Comparison of ENCODE assay signal across 8 mouse cellular contexts in genomic region chr4:22357266-22357930, GRCm38 (mm10). TPM values are rescaled to one million over a fixed set of nuclear protein-coding genes. Genes with fewer than 3 reads are reported as not detected.
DNase-seq lines count a peak whose midpoint lies in the region; ATAC-seq and TF ChIP-seq lines count a peak whose summit lies in the region.

TSS of gene Fbxl4 (plus strand) at chr4:22357543.

- under 1% methylated on average over 62 of the region's 62 CpGs for WGBS in cerebellum, adult 2 months
- under 1% methylated on average over 53 of the region's 62 CpGs for WGBS in lung, embryonic 16.5 days

- peak within 1 kb of the TSS; percentile 94 for H3K9ac ChIP-seq in MEL (ENCODE audit: control insufficient read depth, low read depth, low read length, poor library complexity, severe bottlenecking)
- peak within 1 kb of the TSS; percentile 90 for H3K9ac ChIP-seq in lung, embryonic 16.5 days (ENCODE audit: low read length)

- H3K27ac ChIP-seq in MEL (ENCODE audit: control insufficient read depth, low read depth, low read length) = peak within 1 kb of the TSS; percentile 88
- H3K27ac ChIP-seq in cerebellum, adult 2 months (ENCODE audit: insufficient read depth, low read length) = peak within 1 kb of the TSS; percentile 84
- H3K27ac ChIP-seq in lung, embryonic 16.5 days (ENCODE audit: low read length) = peak within 1 kb of the TSS; percentile 98

- peaks cover 0 to 15% of the 10 kb centered on the region in 2 experiments; a peak in 3 of 4 replicates for H3K4me1 ChIP-seq in MEL (ENCODE audit: control insufficient read depth in 1 of 2, insufficient read depth in 2 of 2, low read length in 2 of 2)
- no peaks in the 10 kb centered on the region for H3K4me1 ChIP-seq in cerebellum, adult 2 months (ENCODE audit: control insufficient read depth, insufficient read depth, low read length)
- peaks cover 7% of the 10 kb centered on the region for H3K4me1 ChIP-seq in lung, embryonic 16.5 days (replicated peaks; ENCODE audit: control insufficient read depth, insufficient read depth, low read length)

- no peaks in the 10 kb centered on the region for H3K9me3 ChIP-seq in MEL (replicated peaks; ENCODE audit: insufficient read depth, low read length)
- H3K9me3 ChIP-seq in lung, embryonic 16.5 days (ENCODE audit: control insufficient read depth, low read length) = no peaks in the 10 kb centered on the region

- peak within 1 kb of the TSS; percentile 81 for H3K4me2 ChIP-seq in lung, embryonic 16.5 days (ENCODE audit: low read depth, low read length)

- peak; percentile 84 for DNase-seq in MEL (ENCODE audit: low read depth, low spot score)
- peak; percentile 84 to 88 for DNase-seq in cerebellum, adult 2 months
- DNase-seq in forelimb bud, embryonic 11.5 days (ENCODE audit: low read depth, low spot score) = peak; percentile 62
- peak; percentile 51 for DNase-seq in layer of hippocampus, adult 9-10 months (ENCODE audit: low spot score)
- peak; percentile 70 for DNase-seq in ovary, postnatal 10 days (ENCODE audit: low spot score)
- peak; percentile 79 to 82 for DNase-seq in thymus, postnatal 10 days (ENCODE audit: low spot score in 2 of 2)

- H3K79me2 ChIP-seq in MEL (ENCODE audit: control insufficient read depth, insufficient read depth, low read length, poor library complexity) = peaks cover 11% of the 10 kb centered on the region

- TF ChIP-seq CTCF in MEL (IDR thresholded peaks at IDR 0.05 in 2 of 3, conservative IDR thresholded peaks at IDR 0.05 in 1 of 3; ENCODE audit: control insufficient read depth in 1 of 3, insufficient read depth in 1 of 3, low read depth in 2 of 3, low read length in 3 of 3, poor library complexity in 1 of 3, severe bottlenecking in 1 of 3) = no peak
- TF ChIP-seq CTCF in cerebellum, adult 2 months (IDR thresholded peaks at IDR 0.05; ENCODE audit: borderline replicate concordance, insufficient read depth, low read depth, low read length) = no peak

- ATAC-seq in hematopoietic stem cell, adult 5-6 weeks (replicated peaks in 1 of 2; ENCODE audit: insufficient read depth in 1 of 2, low FRiP score in 2 of 2, low TSS enrichment in 1 of 2, low read depth in 1 of 2, poor library complexity in 2 of 2, severe bottlenecking in 2 of 2) = peak; percentile 85 to 91
- peak; percentile 98 for ATAC-seq in lung, embryonic 16.5 days (ENCODE audit: low read depth)

- no peak for TF ChIP-seq RAD21 in MEL (IDR thresholded peaks at IDR 0.05; ENCODE audit: low read depth, low read length)

- peaks cover 0 to 5% of the 10 kb centered on the region in 2 experiments; a peak in 2 of 4 replicates for H3K36me3 ChIP-seq in MEL (ENCODE audit: control insufficient read depth in 1 of 2, insufficient read depth in 2 of 2, low read length in 2 of 2)
- H3K36me3 ChIP-seq in lung, embryonic 16.5 days (ENCODE audit: control insufficient read depth, insufficient read depth, low read length) = no peaks in the 10 kb centered on the region

- TF ChIP-seq POLR2A in MEL (IDR thresholded peaks at IDR 0.05; ENCODE audit: control insufficient read depth in 1 of 2, insufficient read depth in 1 of 2, low read depth in 1 of 2, low read length in 2 of 2, poor library complexity in 1 of 2) = peak; percentile 65 to 71
- TF ChIP-seq POLR2A in cerebellum, adult 2 months (IDR thresholded peaks at IDR 0.05; ENCODE audit: borderline replicate concordance, insufficient read depth, low read length) = peak; percentile 28; the same call in 1 of the 2 replicates

- H3K4me3 ChIP-seq in MEL (ENCODE audit: control insufficient read depth in 1 of 2, insufficient read depth in 1 of 2, low read depth in 2 of 2, low read length in 2 of 2) = peak within 1 kb of the TSS; percentile 91 to 99
- peak within 1 kb of the TSS; percentile 72 for H3K4me3 ChIP-seq in cerebellum, adult 2 months (replicated peaks; ENCODE audit: insufficient read depth, low read depth, low read length)
- H3K4me3 ChIP-seq in lung, embryonic 16.5 days (ENCODE audit: low read length) = peak within 1 kb of the TSS; percentile 76

- no peaks in the 10 kb centered on the region for H3K27me3 ChIP-seq in MEL (ENCODE audit: control insufficient read depth in 1 of 2, insufficient read depth in 2 of 2, low read length in 2 of 2)
- H3K27me3 ChIP-seq in cerebellum, adult 2 months (ENCODE audit: control insufficient read depth, insufficient read depth, low read length) = no peaks in the 10 kb centered on the region
- H3K27me3 ChIP-seq in lung, embryonic 16.5 days (ENCODE audit: control insufficient read depth, insufficient read depth, low read depth, low read length) = no peaks in the 10 kb centered on the region

- TF ChIP-seq EP300 in MEL (IDR thresholded peaks at IDR 0.05; ENCODE audit: low read depth in 1 of 2, low read length in 2 of 2) = no peak

TF ChIP-seq in MEL, 35 proteins besides CTCF, POLR2A, EP300 and RAD21:
- peak; percentile 70 for TF ChIP-seq MXI1 (IDR thresholded peaks at IDR 0.05; ENCODE audit: low read depth, low read length)
- TF ChIP-seq ETS1 (IDR thresholded peaks at IDR 0.05; ENCODE audit: low read depth, low read length) = no peak
- TF ChIP-seq ZNF384 (IDR thresholded peaks at IDR 0.05; ENCODE audit: low read depth, low read length) = no peak
- no peak for TF ChIP-seq TAL1 (IDR thresholded peaks at IDR 0.05; ENCODE audit: low read length)
- peak; percentile 64; the same call in 1 of the 2 replicates for TF ChIP-seq MAZ (IDR thresholded peaks at IDR 0.05; ENCODE audit: low read depth, low read length)
- no peak for TF ChIP-seq MYB (IDR thresholded peaks at IDR 0.05; ENCODE audit: low read depth, low read length)
- no peak for TF ChIP-seq NRF1 (IDR thresholded peaks at IDR 0.05; ENCODE audit: insufficient read depth, low read depth, low read length, poor library complexity, severe bottlenecking)
- TF ChIP-seq MAX (IDR thresholded peaks at IDR 0.05; ENCODE audit: low read length) = peak; percentile 22; the same call in 1 of the 2 replicates
- TF ChIP-seq USF1 (IDR thresholded peaks at IDR 0.05; ENCODE audit: low read depth, low read length) = no peak
- TF ChIP-seq MYC (IDR thresholded peaks at IDR 0.05; ENCODE audit: low read depth, low read length) = no peak
- TF ChIP-seq CHD1 (IDR thresholded peaks at IDR 0.05; ENCODE audit: low read depth, low read length) = no peak
- TF ChIP-seq SMC3 (IDR thresholded peaks at IDR 0.05; ENCODE audit: low read depth, low read length) = no peak
- no peak for TF ChIP-seq GABPA (IDR thresholded peaks at IDR 0.05; ENCODE audit: low read depth, low read length)
- TF ChIP-seq POLR2AphosphoS2 (IDR thresholded peaks at IDR 0.05; ENCODE audit: low read length) = peak; percentile 36; the same call in 1 of the 2 replicates
- TF ChIP-seq TBP (IDR thresholded peaks at IDR 0.05; ENCODE audit: low read depth, low read length) = no peak
- TF ChIP-seq BHLHE40 (IDR thresholded peaks at IDR 0.05; ENCODE audit: borderline replicate concordance, low read depth, low read length) = no peak
- TF ChIP-seq CHD2 (IDR thresholded peaks at IDR 0.05; ENCODE audit: low read length) = no peak
- TF ChIP-seq RCOR1 (IDR thresholded peaks at IDR 0.05; ENCODE audit: low read depth, low read length) = no peak
- no peak for TF ChIP-seq GATA1 (IDR thresholded peaks at IDR 0.05; ENCODE audit: low read depth, low read length)
- 0 out of 2 replicates have a peak, but pooled peaks have one; percentile 40 for TF ChIP-seq ZMIZ1 (IDR thresholded peaks at IDR 0.05; ENCODE audit: low read depth, low read length)
- no peak for TF ChIP-seq USF2 (IDR thresholded peaks at IDR 0.05; ENCODE audit: borderline replicate concordance in 1 of 2, insufficient read depth in 1 of 2, low read depth in 1 of 2, low read length in 2 of 2)
- TF ChIP-seq TCF12 (IDR thresholded peaks at IDR 0.05; ENCODE audit: low read depth, low read length) = 0 out of 2 replicates have a peak, but pooled peaks have one; percentile 28
- no peak for TF ChIP-seq MAFK (IDR thresholded peaks at IDR 0.05; ENCODE audit: borderline replicate concordance, low read depth, low read length)
- TF ChIP-seq UBTF (IDR thresholded peaks at IDR 0.05; ENCODE audit: borderline replicate concordance, insufficient read depth, low read depth, low read length) = no peak
- TF ChIP-seq JUND (IDR thresholded peaks at IDR 0.05; ENCODE audit: low read depth, low read length) = no peak
- peak; percentile 60 for TF ChIP-seq ELF1 (IDR thresholded peaks at IDR 0.05; ENCODE audit: low read depth, low read length)
- no peak; the same call in 1 of the 2 replicates for TF ChIP-seq KAT2A (conservative IDR thresholded peaks at IDR 0.05; ENCODE audit: low read depth, low read length)
- 0 out of 2 replicates have a peak, but pooled peaks have one; percentile 29 for TF ChIP-seq SIN3A (IDR thresholded peaks at IDR 0.05; ENCODE audit: low read length)
- no peak for TF ChIP-seq ZKSCAN1 (IDR thresholded peaks at IDR 0.05; ENCODE audit: low read depth, low read length)
- no peak for TF ChIP-seq MEF2A (IDR thresholded peaks at IDR 0.05; ENCODE audit: extremely low read depth, insufficient replicate concordance, low read depth, low read length, poor library complexity, severe bottlenecking)
- peak; percentile 40; the same call in 1 of the 2 replicates for TF ChIP-seq HCFC1 (IDR thresholded peaks at IDR 0.05; ENCODE audit: low read depth, low read length)
- no peak for TF ChIP-seq E2F4 (IDR thresholded peaks at IDR 0.05; ENCODE audit: borderline replicate concordance, low read depth, low read length)
- TF ChIP-seq NELFE (IDR thresholded peaks at IDR 0.05; ENCODE audit: low read depth, low read length) = peak; percentile 68
- no peak for TF ChIP-seq ZC3H11A (IDR thresholded peaks at IDR 0.05; ENCODE audit: low read depth, low read length)
- TF ChIP-seq POLR2AphosphoS5 (IDR thresholded peaks at IDR 0.05; ENCODE audit: borderline replicate concordance, low read depth, low read length) = no peak

RNA-seq across cellular contexts. Expression of gene Fbxl4, which starts in this region (rescaled TPM):
- total RNA-seq in MEL (2012; rRNA removed) = 3.9 and 4.5 TPM in 2 replicates
- polyA plus RNA-seq in MEL (2012; ENCODE audit: insufficient read depth in 1 of 2, insufficient read length in 2 of 2, low read depth in 1 of 2, low replicate concordance in 2 of 2, missing spikeins in 1 of 2) = 1 to 10 TPM in 1 of 2 experiments, not detected in 1; 4.5 TPM
- 24.4 and 26.2 TPM in 2 replicates for polyA plus RNA-seq in cerebellum, adult 2 months (2012; rRNA removed)
- total RNA-seq in hematopoietic stem cell, adult 5-6 weeks (2017) = 7.6 and 9.8 TPM in 2 replicates
- 11.3 and 12.9 TPM in 2 replicates for polyA plus RNA-seq in lung, embryonic 16.5 days (2015; fragmentation: Nextera tagmentation; extraction: Ambion mirVana)

Comparison
In these comparisons a context has a peak if more than half of its experiments do, and no peak if none do; other contexts are left out.
1. Peak in every context shown above with its lines: DNase-seq, ATAC-seq, H3K4me3 ChIP-seq and H3K27ac ChIP-seq.